Comparison of ENCODE assay signal across 25 mouse cellular contexts in the genomic region with DNA sequence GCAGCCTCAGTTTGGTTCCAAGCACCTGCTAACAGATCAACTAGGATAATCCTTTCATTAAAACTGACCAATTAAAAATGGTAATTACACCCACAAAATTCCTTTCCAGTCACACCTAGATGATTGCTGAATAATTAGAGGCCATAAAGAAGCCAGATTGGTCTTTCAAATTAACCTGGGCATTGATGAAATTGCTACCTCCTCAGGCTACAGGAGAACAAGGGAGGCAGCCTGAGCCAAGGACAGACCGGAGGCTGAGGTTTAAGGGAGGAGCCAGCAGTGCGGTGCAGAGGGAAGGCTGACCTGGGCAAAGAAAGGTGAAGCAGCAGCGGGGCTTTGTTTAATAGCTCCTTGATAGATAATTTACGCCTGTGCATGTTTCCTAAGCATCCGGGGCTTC. TPM values are rescaled to one million over a fixed set of nuclear protein-coding genes. Genes with fewer than 3 reads are reported as not detected.
DNase-seq lines count a peak whose midpoint lies in the region; ATAC-seq and TF ChIP-seq lines count a peak whose summit lies in the region.
"Had no signal": no experiment of that assay in that cellular context is flagged by ENCODE, and none has a peak within 500 bp of the region (broad histone marks: within the 10 kb centered on the region; RNA-seq: fewer than 3 reads in every experiment).

No protein-coding gene starts in this region.

- peak; percentile 39 for DNase-seq in kidney, adult 2 months
- DNase-seq in CD4-positive, CD25-positive, alpha-beta regulatory T cell, adult 2 months (ENCODE audit: low read depth, low spot score), result peak; percentile 40
- DNase-seq in R1 (ENCODE audit: low read depth, low spot score), result peak; percentile 63
- DNase-seq in induced T-regulatory cell, adult 2 months (ENCODE audit: low read depth), result peak; percentile 46
- DNase-seq in left cerebral cortex, postnatal 36 days (ENCODE audit: low spot score in 2 of 2), result no peak
- DNase-seq in gastrocnemius, adult 18-20 months (ENCODE audit: low spot score), result no peak
- DNase-seq in T-cell, adult 2 months (ENCODE audit: low spot score), result no peak
- DNase-seq: adrenal gland, postnatal 36 days; cerebellum, adult 18-20 months; cerebellum, postnatal 36 days; heart, adult 18-20 months; kidney, postnatal 10 days; liver, embryonic 13.5 days; lung, embryonic 14.5 days; lung, postnatal 36 days; right cerebral cortex, postnatal 4 days had no signal

- TF ChIP-seq CTCF in kidney, adult 2 months (conservative IDR thresholded peaks at IDR 0.05; ENCODE audit: insufficient read depth, insufficient read length, low read depth, low read length), result no peak

- no peaks in the 10 kb centered on the region for H3K4me1 ChIP-seq in kidney, adult 2 months (ENCODE audit: control insufficient read depth, insufficient read depth, low read length)
- peaks cover 23% of the 10 kb centered on the region for H3K4me1 ChIP-seq in kidney, embryonic 15.5 days
- H3K4me1 ChIP-seq: forebrain, embryonic 13.5 days; liver, embryonic 13.5 days had no signal

- WGBS in kidney, adult 2 months, result 22% methylated on average over 5 of the region's 5 CpGs
- WGBS in kidney, embryonic 15.5 days, result 11% methylated on average over 5 of the region's 5 CpGs

- ATAC-seq in kidney, embryonic 15.5 days (replicated peaks; ENCODE audit: low FRiP score), result no peak
- ATAC-seq: forebrain, embryonic 13.5 days; intestine, postnatal 0 days had no signal

- intact Hi-C loops in left cerebral cortex, postnatal 36 days (cut with DNase I), result no loop called here

- no peaks in the 10 kb centered on the region for H3K9me3 ChIP-seq in kidney, embryonic 15.5 days (replicated peaks)
- H3K9me3 ChIP-seq: embryonic facial prominence, embryonic 10.5 days; forebrain, embryonic 13.5 days; heart, embryonic 13.5 days; liver, embryonic 13.5 days; midbrain, embryonic 10.5 days had no signal

- no peak overlapping the region for H3K4me3 ChIP-seq in kidney, adult 2 months (ENCODE audit: insufficient read depth, low read depth, low read length)
- no peak overlapping the region for H3K4me3 ChIP-seq in kidney, embryonic 15.5 days (replicated peaks)
- H3K4me3 ChIP-seq: embryonic facial prominence, embryonic 10.5 days; forebrain, embryonic 13.5 days; heart, embryonic 13.5 days; liver, embryonic 13.5 days; midbrain, embryonic 10.5 days had no signal

- H3K27ac ChIP-seq in kidney, adult 2 months (ENCODE audit: insufficient read depth, low read depth, low read length), result no peak overlapping the region
- H3K27ac ChIP-seq in kidney, embryonic 15.5 days, result no peak overlapping the region
- H3K27ac ChIP-seq: embryonic facial prominence, embryonic 10.5 days; forebrain, embryonic 13.5 days; heart, embryonic 13.5 days; hindbrain, embryonic 14.5 days; liver, embryonic 13.5 days; midbrain, embryonic 10.5 days; stomach, postnatal 0 days had no signal

- no peak overlapping the region for H3K4me2 ChIP-seq in kidney, embryonic 15.5 days
- H3K4me2 ChIP-seq: forebrain, embryonic 13.5 days; heart, embryonic 13.5 days; hindbrain, embryonic 14.5 days; liver, embryonic 13.5 days; lung, embryonic 14.5 days had no signal

- no peak overlapping the region for H3K9ac ChIP-seq in kidney, embryonic 15.5 days
- H3K9ac ChIP-seq: forebrain, embryonic 13.5 days; heart, embryonic 13.5 days; hindbrain, embryonic 14.5 days; liver, embryonic 13.5 days; lung, embryonic 14.5 days had no signal

- H3K27me3 ChIP-seq in kidney, adult 2 months (replicated peaks; ENCODE audit: control insufficient read depth, insufficient read depth, low read length), result no peaks in the 10 kb centered on the region
- no peaks in the 10 kb centered on the region for H3K27me3 ChIP-seq in kidney, embryonic 15.5 days
- H3K27me3 ChIP-seq: forebrain, embryonic 13.5 days had no signal

- no peaks in the 10 kb centered on the region for H3K36me3 ChIP-seq in kidney, adult 2 months (ENCODE audit: control insufficient read depth, insufficient read depth, low read length)
- no peaks in the 10 kb centered on the region for H3K36me3 ChIP-seq in kidney, embryonic 15.5 days
- H3K36me3 ChIP-seq: embryonic facial prominence, embryonic 10.5 days; heart, embryonic 13.5 days; liver, embryonic 13.5 days; midbrain, embryonic 10.5 days had no signal

- no peak for TF ChIP-seq POLR2A in kidney, adult 2 months (IDR thresholded peaks at IDR 0.05; ENCODE audit: low read depth, low read length)

RNA-seq across cellular contexts. Expression of a gene that starts 23.6 kb away (rescaled TPM):
- polyA plus RNA-seq in kidney, adult 2 months (2012; rRNA removed), result 0.60 and 0.66 TPM in 2 replicates
- 24.6 and 26.3 TPM in 2 replicates for polyA plus RNA-seq in kidney, embryonic 15.5 days (2015; fragmentation: Nextera tagmentation; extraction: Ambion mirVana)
- 1 to 10 TPM in 1 of 2 experiments, under 1 TPM in 1; 0.29 to 1.4 TPM for total RNA-seq in left cerebral cortex, postnatal 36 days (2021)
- total RNA-seq in gastrocnemius, adult 18-20 months (2021), result under 1 TPM; 0.59 to 0.71 TPM

RNA-seq across cellular contexts. Expression of a gene that starts 24.1 kb away (rescaled TPM):
- 4.3 and 9.3 TPM in 2 replicates for polyA plus RNA-seq in kidney, adult 2 months (2012; rRNA removed)
- polyA plus RNA-seq in kidney, embryonic 15.5 days (2015; fragmentation: Nextera tagmentation; extraction: Ambion mirVana), result 23.2 and 25.4 TPM in 2 replicates
- total RNA-seq in left cerebral cortex, postnatal 36 days (2021), result 1 to 10 TPM; 1.2 to 1.4 TPM
- under 1 TPM; 0.30 to 0.97 TPM for total RNA-seq in gastrocnemius, adult 18-20 months (2021)
- polyA plus RNA-seq: neural tube, embryonic 11.5 days had no signal

Comparison
In these comparisons a context has a peak if more than half of its experiments do, and no peak if none do; other contexts are left out.
1. DNase-seq: peak in kidney, adult 2 months (single experiment), CD4-positive, CD25-positive, alpha-beta regulatory T cell, adult 2 months (single experiment), R1 (single experiment) and induced T-regulatory cell, adult 2 months (single experiment); none in left cerebral cortex, postnatal 36 days (0 of 2), gastrocnemius, adult 18-20 months (single experiment) and T-cell, adult 2 months (single experiment).